Mouse (Mus musculus): Measurements from ENCODE around the gene Zcchc4. TPM values are rescaled to one million over a fixed set of nuclear protein-coding genes. Genes with fewer than 3 reads are reported as not detected.
A peak's percentile ranks its signal among the peaks of the same experiment; 100 is the strongest.

Gene Zcchc4
- 10 to 100 TPM in 1 of 2 experiments, 1 to 10 TPM in 1; 9.0 to 10.4 TPM for total RNA-seq (2021)
- long read RNA-seq, experiment 1, full-length matches to known transcripts: 13 of 15 reads
- long read RNA-seq, experiment 1, partial matches to known transcripts: 0 of 15 reads
- long read RNA-seq, experiment 1, other reads (novel, unspliced or antisense): 2 of 15 reads
- long read RNA-seq, experiment 2, full-length matches to known transcripts: 8 of 11 reads
- long read RNA-seq, experiment 2, partial matches to known transcripts: 3 of 11 reads
- long read RNA-seq, experiment 2, other reads (novel, unspliced or antisense): 0 of 11 reads

DNA sequence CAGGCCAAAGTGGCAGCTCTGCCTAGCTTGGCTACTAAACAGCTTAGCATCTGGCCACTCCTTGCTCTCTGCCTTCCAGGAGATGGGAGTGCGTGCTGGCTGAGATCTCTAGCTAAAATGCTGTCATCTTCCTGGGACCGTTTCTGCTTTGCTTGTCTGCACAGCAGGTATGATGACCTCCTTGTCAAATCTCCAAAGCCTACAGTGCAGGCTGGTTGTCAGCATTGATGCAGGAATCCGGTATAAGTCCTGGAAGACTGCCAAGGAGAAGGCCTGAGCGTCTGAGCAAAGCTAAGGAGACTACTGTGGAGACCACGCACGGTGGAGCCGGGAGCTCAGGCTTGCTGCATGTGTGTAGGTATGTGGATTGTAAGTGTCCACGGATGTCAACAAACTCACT lies at the start of gene Zcchc4:
TSS of gene Zcchc4 (plus strand) at position 173 of the 400 bp plus-strand sequence.
- TF ChIP-seq CTCF (IDR thresholded peaks at IDR 0.05): no peak
- no peak for DNase-seq (ENCODE audit: extremely low spot score in 1 of 2, low spot score in 2 of 2)
- Histone ChIP-seq H3K4me3 (no peak within 1 kb of the TSS), H3K27ac (no peak within 1 kb of the TSS)
- intact Hi-C loops (cut with DNase I): no loop called here

DNA sequence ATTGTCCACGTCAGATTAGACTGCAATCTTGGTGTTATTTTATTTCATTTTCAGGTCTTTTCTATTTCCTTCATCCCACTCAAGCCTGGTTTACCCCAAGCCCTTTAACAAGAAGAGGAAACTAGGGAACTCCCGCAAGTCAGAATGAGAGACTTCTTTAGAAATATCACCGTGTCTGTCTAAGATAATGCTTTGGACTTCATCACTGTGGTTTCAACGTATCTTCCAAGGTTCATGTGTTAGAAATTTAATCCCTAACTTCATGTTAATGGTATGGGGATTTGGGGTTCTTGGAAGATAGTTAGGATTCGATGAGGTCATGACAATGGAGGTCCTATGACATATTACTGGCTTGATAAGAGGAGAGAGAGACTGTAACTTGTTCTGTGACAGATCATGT lies 47.5 kb upstream of the Zcchc4 start:
- Histone ChIP-seq H3K27ac (no peak overlapping the region), H3K4me3 (no peak overlapping the region)
- DNase-seq (ENCODE audit: extremely low spot score in 1 of 2, low spot score in 2 of 2): no peak
- no peak for TF ChIP-seq CTCF (IDR thresholded peaks at IDR 0.05)
- intact Hi-C loops (cut with DNase I): no loop called here

DNA sequence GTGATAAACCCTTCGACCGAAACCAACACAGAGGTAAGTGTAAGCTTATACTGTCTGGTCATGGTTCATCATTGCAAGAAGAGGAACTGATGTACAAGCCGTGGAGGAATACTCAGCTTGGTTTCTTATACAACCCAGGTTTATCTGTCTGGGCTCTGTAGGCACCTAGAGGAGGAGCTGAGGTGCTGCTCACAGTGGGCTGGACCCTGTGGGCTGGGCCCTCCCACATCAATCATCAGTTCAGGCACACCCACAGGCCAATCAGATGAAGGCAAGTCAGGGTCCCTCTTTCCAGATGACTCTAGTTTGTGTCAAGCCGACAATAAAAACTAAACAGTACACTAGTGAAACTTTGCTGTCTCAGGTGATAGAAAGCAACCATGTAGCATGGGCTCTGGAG lies 42.4 kb upstream of the Zcchc4 start:
- intact Hi-C loops (cut with DNase I): no loop called here
- H3K4me3 ChIP-seq: no peak overlapping the region
- TF ChIP-seq CTCF (IDR thresholded peaks at IDR 0.05): no peak
- DNase-seq (ENCODE audit: extremely low spot score in 1 of 2, low spot score in 2 of 2): no peak
- no peak overlapping the region for H3K27ac ChIP-seq

GRCm38 (mm10) chr5:52736046-52736445 lies 39.2 kb upstream of the Zcchc4 start:
- no peak for TF ChIP-seq CTCF (IDR thresholded peaks at IDR 0.05)
- H3K4me3 ChIP-seq: no peak overlapping the region
- no peak for DNase-seq (ENCODE audit: extremely low spot score in 1 of 2, low spot score in 2 of 2)
- H3K27ac ChIP-seq: no peak overlapping the region
- intact Hi-C loops (cut with DNase I): no loop called here

GRCm38 (mm10) chr5:52741391-52742111 lies 33.7 kb upstream of the Zcchc4 start, which contains the start of gene Pi4k2b:
TSS of gene Pi4k2b (plus strand) at chr5:52741574.
- peak within 1 kb of the TSS; percentile 79 for H3K4me3 ChIP-seq
- DNase-seq (ENCODE audit: extremely low spot score in 1 of 2, low spot score in 2 of 2): peak; percentile 51 to 60
- no peak within 1 kb of the TSS for H3K27ac ChIP-seq
- intact Hi-C loops (cut with DNase I): no loop called here
- no peak for TF ChIP-seq CTCF (IDR thresholded peaks at IDR 0.05)

- intact Hi-C loops (cut with DNase I): no loop called here
- Histone ChIP-seq H3K27ac (no peak overlapping the region), H3K4me3 (peak overlapping the region; percentile 79)
- peak; percentile 29 for TF ChIP-seq CTCF (IDR thresholded peaks at IDR 0.05)
- DNase-seq (ENCODE audit: extremely low spot score in 1 of 2, low spot score in 2 of 2): peak in 1 of 2 experiments; percentile 15
Measured at GRCm38 (mm10) chr5:52742112-52742813, 32.9 kb upstream of the Zcchc4 start.

GRCm38 (mm10) chr5:52743231-52743630 lies 32.0 kb upstream of the Zcchc4 start:
- DNase-seq (ENCODE audit: extremely low spot score in 1 of 2, low spot score in 2 of 2): no peak
- no peak for TF ChIP-seq CTCF (IDR thresholded peaks at IDR 0.05)
- Histone ChIP-seq H3K27ac (no peak overlapping the region), H3K4me3 (no peak overlapping the region)
- intact Hi-C loops (cut with DNase I): no loop called here

- H3K4me3 ChIP-seq: no peak overlapping the region
- intact Hi-C loops (cut with DNase I): no loop called here
- no peak for DNase-seq (ENCODE audit: extremely low spot score in 1 of 2, low spot score in 2 of 2)
- no peak for TF ChIP-seq CTCF (IDR thresholded peaks at IDR 0.05)
- H3K27ac ChIP-seq: no peak overlapping the region
Measured at GRCm38 (mm10) chr5:52746920-52747319, 28.3 kb upstream of the Zcchc4 start.

DNA sequence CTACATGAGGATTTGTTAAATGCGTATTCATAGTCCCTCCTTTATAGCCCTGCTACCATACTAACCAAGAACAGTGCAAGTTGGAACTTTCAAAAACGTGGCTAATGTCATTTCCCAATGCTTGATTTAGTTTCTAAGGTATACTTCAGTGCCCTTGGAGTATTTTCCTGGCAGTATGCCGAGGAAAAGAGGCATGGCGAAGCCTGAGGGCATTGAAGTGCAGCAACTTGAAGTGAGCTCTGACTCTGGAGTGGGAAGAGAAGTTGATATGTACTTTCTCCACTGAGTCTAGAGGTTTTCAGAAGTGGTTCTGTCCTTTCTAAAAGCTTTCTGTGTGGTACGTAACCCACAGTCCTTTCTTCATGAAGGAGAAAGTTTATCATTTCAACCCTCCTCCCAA lies 26.5 kb upstream of the Zcchc4 start:
- DNase-seq (ENCODE audit: extremely low spot score in 1 of 2, low spot score in 2 of 2): no peak
- TF ChIP-seq CTCF (IDR thresholded peaks at IDR 0.05): no peak
- Histone ChIP-seq H3K4me3 (no peak overlapping the region), H3K27ac (no peak overlapping the region)
- intact Hi-C loops (cut with DNase I): no loop called here

DNA sequence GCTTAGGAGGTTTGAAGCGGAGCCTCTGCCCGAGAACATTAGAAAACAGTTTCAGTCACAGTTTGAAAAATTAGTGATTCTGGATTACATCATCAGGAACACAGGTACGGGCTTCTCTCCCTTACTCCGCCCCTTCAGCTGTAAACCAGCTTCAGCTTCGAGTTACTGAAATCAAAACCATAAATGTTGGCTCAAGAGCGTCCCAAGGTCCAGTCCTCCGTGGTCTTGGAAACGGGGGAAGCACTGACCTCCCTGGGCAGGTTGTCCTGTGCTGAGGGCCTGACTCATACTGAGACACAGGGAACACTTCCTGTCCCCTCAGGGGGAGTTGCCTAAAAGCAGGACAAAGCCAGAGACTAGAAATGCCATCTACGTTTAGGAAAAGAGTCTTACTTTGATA lies 22.1 kb upstream of the Zcchc4 start:
- Histone ChIP-seq H3K4me3 (no peak overlapping the region), H3K27ac (no peak overlapping the region)
- DNase-seq (ENCODE audit: extremely low spot score in 1 of 2, low spot score in 2 of 2): no peak
- TF ChIP-seq CTCF (IDR thresholded peaks at IDR 0.05): no peak
- intact Hi-C loops (cut with DNase I): no loop called here

DNA sequence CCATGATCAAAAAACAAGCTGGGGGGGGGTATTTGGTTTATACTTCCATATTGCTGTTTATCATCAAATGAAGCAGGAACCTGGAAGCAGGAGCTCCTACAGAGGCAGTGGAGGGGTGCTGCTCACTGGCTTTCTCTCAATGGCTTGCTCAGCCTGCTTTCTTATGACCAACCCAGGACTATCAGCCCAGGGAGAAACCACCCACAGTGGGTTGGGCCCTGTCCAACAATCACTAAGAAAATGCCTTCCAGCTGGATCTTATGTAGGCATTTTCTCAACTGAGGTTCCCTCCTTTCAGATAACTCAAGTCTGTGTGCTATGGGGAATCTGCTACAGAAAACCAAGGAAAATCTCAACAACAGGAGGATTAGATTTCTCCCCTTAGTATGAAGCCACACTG lies 21.0 kb upstream of the Zcchc4 start:
- intact Hi-C loops (cut with DNase I): no loop called here
- no peak overlapping the region for H3K27ac ChIP-seq
- DNase-seq (ENCODE audit: extremely low spot score in 1 of 2, low spot score in 2 of 2): no peak
- no peak overlapping the region for H3K4me3 ChIP-seq
- TF ChIP-seq CTCF (IDR thresholded peaks at IDR 0.05): no peak

DNA sequence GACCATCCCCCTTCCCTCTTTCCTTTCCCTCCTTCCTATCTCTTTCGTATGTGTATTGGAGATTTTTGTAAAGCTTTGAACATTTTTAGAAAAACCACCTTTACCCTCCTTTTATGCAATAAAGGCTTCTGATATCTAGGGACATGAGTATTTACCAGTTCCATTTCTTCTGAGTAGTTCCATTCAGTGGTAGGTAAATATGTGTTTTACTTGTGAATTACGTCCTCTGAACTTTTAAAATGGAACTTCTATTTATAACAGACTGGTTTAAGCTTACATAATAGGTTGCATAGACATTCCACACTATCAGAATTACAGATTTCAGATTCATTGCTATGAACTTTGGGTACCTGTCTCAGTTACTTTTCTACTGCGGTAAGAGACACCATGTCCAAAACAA lies 19.9 kb upstream of the Zcchc4 start:
- no peak for DNase-seq (ENCODE audit: extremely low spot score in 1 of 2, low spot score in 2 of 2)
- no peak overlapping the region for H3K27ac ChIP-seq
- intact Hi-C loops (cut with DNase I): no loop called here
- TF ChIP-seq CTCF (IDR thresholded peaks at IDR 0.05): no peak
- H3K4me3 ChIP-seq: no peak overlapping the region
